Comparison of ENCODE assay signal across 8 mouse cellular contexts in the genomic region with DNA sequence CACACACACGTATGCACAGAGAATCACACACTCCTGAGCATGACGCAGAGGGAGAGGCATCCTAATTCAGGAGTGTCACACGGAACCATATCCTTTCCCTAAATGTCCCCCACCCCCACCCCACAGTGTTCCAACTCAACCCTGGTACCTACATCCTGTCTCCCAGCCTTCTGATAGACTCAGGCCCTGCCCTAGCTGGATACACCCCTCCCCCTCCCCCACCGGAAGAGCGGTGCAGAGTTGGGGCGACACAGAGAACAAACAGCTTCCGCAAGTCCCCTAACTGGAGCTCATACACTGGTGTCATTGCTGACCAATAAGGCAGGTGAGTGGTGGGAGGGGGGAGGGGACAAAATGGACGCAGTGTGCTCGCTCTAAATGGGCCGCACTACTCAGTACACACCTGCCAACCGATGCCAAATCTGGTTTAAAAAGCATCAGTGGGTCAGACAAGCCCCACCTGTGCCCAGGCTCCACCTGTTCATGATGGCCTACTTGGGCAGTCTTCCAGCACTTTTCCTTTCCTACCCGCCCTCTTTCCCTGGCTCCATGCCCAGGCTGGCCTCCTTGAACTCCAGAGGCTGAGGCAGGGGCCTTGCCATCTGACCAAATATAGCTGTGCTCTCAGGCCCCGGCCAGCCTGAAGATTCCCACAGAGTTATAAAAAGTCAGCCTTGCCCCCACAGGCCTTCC. TPM values are rescaled to one million over a fixed set of nuclear protein-coding genes. Genes with fewer than 3 reads are reported as not detected.
A peak's percentile ranks its signal among the peaks of the same experiment; 100 is the strongest.
DNase-seq lines count a peak whose midpoint lies in the region; ATAC-seq and TF ChIP-seq lines count a peak whose summit lies in the region.

No protein-coding gene starts in this region.

- H3K4me2 ChIP-seq in lung, embryonic 14.5 days, result no peak overlapping the region
- no peak overlapping the region for H3K4me2 ChIP-seq in kidney, embryonic 15.5 days

- peak; percentile 35; the same call in 1 of the 2 replicates for ATAC-seq in lung, embryonic 14.5 days (ENCODE audit: insufficient read depth)
- peak; percentile 33 for ATAC-seq in kidney, embryonic 15.5 days (replicated peaks; ENCODE audit: low FRiP score)

- 53% methylated on average over 13 of the region's 13 CpGs for WGBS in lung, embryonic 14.5 days
- 34% methylated on average over 13 of the region's 13 CpGs for WGBS in cerebellum, adult 2 months
- WGBS in kidney, embryonic 15.5 days, result 73% methylated on average over 13 of the region's 13 CpGs

- TF ChIP-seq CTCF in lung, embryonic 14.5 days (IDR thresholded peaks at IDR 0.05; ENCODE audit: low read depth), result no peak
- no peak for TF ChIP-seq CTCF in cerebellum, adult 2 months (IDR thresholded peaks at IDR 0.05; ENCODE audit: borderline replicate concordance, insufficient read depth, low read depth, low read length)

- DNase-seq in lung, embryonic 14.5 days, result peak; percentile 81
- DNase-seq in lung, postnatal 25 days (ENCODE audit: low spot score), result no peak
- DNase-seq in cerebellum, adult 2 months, result peak; percentile 78 to 83
- peak; percentile 68 for DNase-seq in thymus, postnatal 0 days (ENCODE audit: low spot score)
- no peak for DNase-seq in layer of hippocampus, postnatal 25 days (ENCODE audit: extremely low spot score in 1 of 2, low spot score in 1 of 2)
- DNase-seq in spleen, adult 12 weeks (ENCODE audit: low spot score), result no peak
- DNase-seq in frontal cortex, postnatal 14 days (ENCODE audit: low spot score in 2 of 2), result no peak

- no peak for TF ChIP-seq POLR2A in cerebellum, adult 2 months (IDR thresholded peaks at IDR 0.05; ENCODE audit: borderline replicate concordance, insufficient read depth, low read length)

- H3K27me3 ChIP-seq in lung, embryonic 14.5 days (ENCODE audit: insufficient read depth, low read length), result no peaks in the 10 kb centered on the region; the same call in 1 of the 2 replicates
- H3K27me3 ChIP-seq in cerebellum, adult 2 months (ENCODE audit: control insufficient read depth, insufficient read depth, low read length), result no peaks in the 10 kb centered on the region
- 0 out of 2 replicates have a peak, but pooled peaks cover 5% of the 10 kb centered on the region for H3K27me3 ChIP-seq in kidney, embryonic 15.5 days

- no peak overlapping the region for H3K9ac ChIP-seq in lung, embryonic 14.5 days
- H3K9ac ChIP-seq in kidney, embryonic 15.5 days, result no peak overlapping the region

- no peak overlapping the region for H3K4me3 ChIP-seq in lung, embryonic 14.5 days (ENCODE audit: low read depth, low read length)
- no peak overlapping the region for H3K4me3 ChIP-seq in cerebellum, adult 2 months (replicated peaks; ENCODE audit: insufficient read depth, low read depth, low read length)
- no peak overlapping the region for H3K4me3 ChIP-seq in kidney, embryonic 15.5 days (replicated peaks)

- no peaks in the 10 kb centered on the region for H3K9me3 ChIP-seq in lung, embryonic 14.5 days (ENCODE audit: low read depth, low read length)
- no peaks in the 10 kb centered on the region for H3K9me3 ChIP-seq in kidney, embryonic 15.5 days (replicated peaks)

- peak overlapping the region; percentile 66 for H3K27ac ChIP-seq in lung, embryonic 14.5 days (ENCODE audit: low read depth)
- peak overlapping the region; percentile 27; the same call in 1 of the 2 replicates for H3K27ac ChIP-seq in cerebellum, adult 2 months (ENCODE audit: insufficient read depth, low read length)
- H3K27ac ChIP-seq in kidney, embryonic 15.5 days, result 0 out of 2 replicates have a peak overlapping the region, but pooled peaks have one; percentile 39

- no peaks in the 10 kb centered on the region for H3K36me3 ChIP-seq in lung, embryonic 14.5 days (ENCODE audit: insufficient read depth)
- no peaks in the 10 kb centered on the region for H3K36me3 ChIP-seq in kidney, embryonic 15.5 days

- H3K4me1 ChIP-seq in lung, embryonic 14.5 days (ENCODE audit: insufficient read depth), result peaks cover 7% of the 10 kb centered on the region; the same call in 1 of the 2 replicates
- H3K4me1 ChIP-seq in cerebellum, adult 2 months (ENCODE audit: control insufficient read depth, insufficient read depth, low read length), result peaks cover 26% of the 10 kb centered on the region
- H3K4me1 ChIP-seq in kidney, embryonic 15.5 days, result peaks cover 46% of the 10 kb centered on the region

RNA-seq across cellular contexts. Expression of gene Cabp1, which starts 12.8 kb away (rescaled TPM):
- 2.4 and 2.6 TPM in 2 replicates for polyA plus RNA-seq in lung, embryonic 14.5 days (2014; fragmentation: Nextera tagmentation; extraction: Ambion mirVana)
- polyA plus RNA-seq in cerebellum, adult 2 months (2012; rRNA removed), result 278 and 294 TPM in 2 replicates
- polyA plus RNA-seq in kidney, embryonic 15.5 days (2015; fragmentation: Nextera tagmentation; extraction: Ambion mirVana), result 1.7 TPM in 2 replicates
- polyA plus RNA-seq in thymus, postnatal 0 days (2015; fragmentation: Nextera tagmentation; extraction: Ambion mirVana), result 0.99 and 1.4 TPM in 2 replicates
- 100 to 1,000 TPM; 118 to 121 TPM for total RNA-seq in layer of hippocampus, postnatal 25 days (2021)

RNA-seq across cellular contexts. Expression of gene Mlec, which starts 23.4 kb away (rescaled TPM):
- polyA plus RNA-seq in lung, embryonic 14.5 days (2014; fragmentation: Nextera tagmentation; extraction: Ambion mirVana), result 72.4 and 81.1 TPM in 2 replicates
- 66.0 and 80.2 TPM in 2 replicates for polyA plus RNA-seq in cerebellum, adult 2 months (2012; rRNA removed)
- 84.7 and 97.3 TPM in 2 replicates for polyA plus RNA-seq in kidney, embryonic 15.5 days (2015; fragmentation: Nextera tagmentation; extraction: Ambion mirVana)
- 25.2 and 26.9 TPM in 2 replicates for polyA plus RNA-seq in thymus, postnatal 0 days (2015; fragmentation: Nextera tagmentation; extraction: Ambion mirVana)
- total RNA-seq in layer of hippocampus, postnatal 25 days (2021), result 10 to 100 TPM; 75.6 to 86.5 TPM

RNA-seq across cellular contexts. Expression of gene Unc119b, which starts 46.6 kb away (rescaled TPM):
- polyA plus RNA-seq in lung, embryonic 14.5 days (2014; fragmentation: Nextera tagmentation; extraction: Ambion mirVana), result 41.9 and 45.4 TPM in 2 replicates
- 34.0 and 36.1 TPM in 2 replicates for polyA plus RNA-seq in cerebellum, adult 2 months (2012; rRNA removed)
- 43.7 and 48.1 TPM in 2 replicates for polyA plus RNA-seq in kidney, embryonic 15.5 days (2015; fragmentation: Nextera tagmentation; extraction: Ambion mirVana)
- polyA plus RNA-seq in thymus, postnatal 0 days (2015; fragmentation: Nextera tagmentation; extraction: Ambion mirVana), result 25.0 and 27.5 TPM in 2 replicates
- total RNA-seq in layer of hippocampus, postnatal 25 days (2021), result 10 to 100 TPM; 26.8 to 30.9 TPM

RNA-seq across cellular contexts. Expression of gene Pop5, which starts 54.2 kb away (rescaled TPM):
- 111 TPM in 2 replicates for polyA plus RNA-seq in lung, embryonic 14.5 days (2014; fragmentation: Nextera tagmentation; extraction: Ambion mirVana)
- polyA plus RNA-seq in cerebellum, adult 2 months (2012; rRNA removed), result 168 and 177 TPM in 2 replicates
- 114 and 123 TPM in 2 replicates for polyA plus RNA-seq in kidney, embryonic 15.5 days (2015; fragmentation: Nextera tagmentation; extraction: Ambion mirVana)
- 229 and 231 TPM in 2 replicates for polyA plus RNA-seq in thymus, postnatal 0 days (2015; fragmentation: Nextera tagmentation; extraction: Ambion mirVana)
- 100 to 1,000 TPM in 1 of 2 experiments, 10 to 100 TPM in 1; 83.7 to 108 TPM for total RNA-seq in layer of hippocampus, postnatal 25 days (2021)

Comparison
In these comparisons a context has a peak if more than half of its experiments do, and no peak if none do; other contexts are left out.
1. DNase-seq: peak in lung, embryonic 14.5 days (single experiment), cerebellum, adult 2 months (2 of 2) and thymus, postnatal 0 days (single experiment); none in lung, postnatal 25 days (single experiment), layer of hippocampus, postnatal 25 days (0 of 2), spleen, adult 12 weeks (single experiment) and frontal cortex, postnatal 14 days (0 of 2).
2. RNA of gene Cabp1, which starts 12.8 kb away (polyA plus RNA-seq): 278 to 294 TPM in cerebellum, adult 2 months; 2.4 to 2.6 TPM in lung, embryonic 14.5 days, 1.7 TPM in kidney, embryonic 15.5 days and 0.99 to 1.4 TPM in thymus, postnatal 0 days; every median in the first group is over 10 times any median in the second.
3. Peak in every context shown above with its lines, with median percentiles within 50 percentile points of each other: H3K27ac ChIP-seq.